16 mouse cellular contexts compared by ENCODE assay signal in genomic region chr10:105495248-105495647, GRCm38 (mm10).
"Had no signal": no experiment of that assay in that cellular context is flagged by ENCODE, and none has a peak within 500 bp of the region (broad histone marks: within the 10 kb centered on the region; RNA-seq: fewer than 3 reads in every experiment).

No protein-coding gene starts in this region.

- H3K9me3 ChIP-seq: liver, embryonic 13.5 days; megakaryocyte, embryonic 14.5 days; stomach, embryonic 15.5 days had no signal

- ATAC-seq: intestine, postnatal 0 days; lung, postnatal 0 days had no signal

- DNase-seq: kidney, adult 2 months; kidney, postnatal 25 days; layer of hippocampus, adult 9-11 months; liver, embryonic 13.5 days; lung, adult 2 months; midbrain, embryonic 14.5 days; right cerebral cortex, postnatal 25 days; spleen, adult 18-20 months; thymus, postnatal 25 days had no signal

- H3K4me2 ChIP-seq: liver, embryonic 13.5 days; midbrain, embryonic 11.5 days; stomach, embryonic 15.5 days had no signal

- H3K36me3 ChIP-seq: liver, embryonic 13.5 days had no signal

- H3K9ac ChIP-seq: liver, embryonic 13.5 days; stomach, embryonic 15.5 days had no signal

- H3K27ac ChIP-seq: kidney, postnatal 0 days; layer of hippocampus, adult 2 months; liver, embryonic 13.5 days; stomach, embryonic 15.5 days had no signal

- H3K4me3 ChIP-seq: layer of hippocampus, adult 2 months; liver, embryonic 13.5 days; megakaryocyte, embryonic 14.5 days; stomach, embryonic 15.5 days had no signal

- H3K27me3 ChIP-seq: liver, embryonic 13.5 days; megakaryocyte, embryonic 14.5 days; stomach, embryonic 15.5 days had no signal

- H3K4me1 ChIP-seq: stomach, embryonic 15.5 days had no signal
